Mouse (Mus musculus): ENCODE measurements around the gene Hoxd8.
A peak's percentile ranks its signal among the peaks of the same experiment; 100 is the strongest.

The Hoxd8 gene

GRCm38 (mm10) chr2:74669650-74670235 is 34.7 kb upstream of the Hoxd8 start:
- DNase-seq (ENCODE audit: low spot score) = no peak

- no peak for DNase-seq (ENCODE audit: low spot score)
These were observed 33.7 kb upstream of the Hoxd8 start for GRCm38 (mm10) chr2:74670632-74671188.

GRCm38 (mm10) chr2:74671847-74672246 is 32.6 kb upstream of the Hoxd8 start:
- peak; percentile 17 for DNase-seq (ENCODE audit: low spot score)

- DNase-seq (ENCODE audit: low spot score) = peak; percentile 75
These were observed 31.7 kb upstream of the Hoxd8 start for GRCm38 (mm10) chr2:74672481-74673362.

GRCm38 (mm10) chr2:74673835-74674425 is 30.5 kb upstream of the Hoxd8 start:
- DNase-seq (ENCODE audit: low spot score) = no peak

- no peak for DNase-seq (ENCODE audit: low spot score)
These were observed 29.3 kb upstream of the Hoxd8 start, which contains the start of gene Hoxd12 for GRCm38 (mm10) chr2:74674881-74675665. Gene Hoxd12, plus strand, starts transcription at chr2:74675013.

GRCm38 (mm10) chr2:74675666-74676282 is 28.6 kb upstream of the Hoxd8 start:
- no peak for DNase-seq (ENCODE audit: low spot score)

GRCm38 (mm10) chr2:74676376-74677052 is 27.9 kb upstream of the Hoxd8 start:
- DNase-seq (ENCODE audit: low spot score) = no peak

- DNase-seq (ENCODE audit: low spot score) = no peak
These were observed 27.3 kb upstream of the Hoxd8 start for GRCm38 (mm10) chr2:74677106-74677505.

GRCm38 (mm10) chr2:74678891-74679595 is 25.4 kb upstream of the Hoxd8 start, which contains the start of gene Hoxd11:
Gene Hoxd11, plus strand, starts transcription at chr2:74679557.
- no peak for DNase-seq (ENCODE audit: low spot score)

GRCm38 (mm10) chr2:74679596-74679971 is 24.8 kb upstream of the Hoxd8 start:
- DNase-seq (ENCODE audit: low spot score) = no peak

- no peak for DNase-seq (ENCODE audit: low spot score)
These were observed 24.4 kb upstream of the Hoxd8 start for GRCm38 (mm10) chr2:74679980-74680379.

GRCm38 (mm10) chr2:74680561-74681398 is 23.6 kb upstream of the Hoxd8 start:
- DNase-seq (ENCODE audit: low spot score) = no peak

- DNase-seq (ENCODE audit: low spot score) = no peak
These were observed 22.6 kb upstream of the Hoxd8 start for GRCm38 (mm10) chr2:74681594-74682531.

- DNase-seq (ENCODE audit: low spot score) = no peak
These were observed 21.6 kb upstream of the Hoxd8 start for GRCm38 (mm10) chr2:74682796-74683195.

- no peak for DNase-seq (ENCODE audit: low spot score)
These were observed 20.9 kb upstream of the Hoxd8 start for GRCm38 (mm10) chr2:74683471-74683951.

GRCm38 (mm10) chr2:74684106-74684505 is 20.3 kb upstream of the Hoxd8 start:
- no peak for DNase-seq (ENCODE audit: low spot score)

GRCm38 (mm10) chr2:74685059-74685603 is 19.3 kb upstream of the Hoxd8 start:
- DNase-seq (ENCODE audit: low spot score) = no peak
